Mouse (Mus musculus) hindbrain, embryonic 13.5 days (tissue): ENCODE measurements around the gene Tmigd3. TPM values are rescaled to one million over a fixed set of nuclear protein-coding genes. Genes with fewer than 3 reads are reported as not detected.
"Not testable (repeated sequence)": the region's sequence is repeated elsewhere in the genome, so short reads cannot be mapped to it uniquely, and the experiment has no call there.

Experiments used
- ATAC-seq: fragments of 200-750 bp; cut with Nextera tagmentation; 2 replicates; pipeline ENCODE4 v1.8.0; 2017; ENCODE audit warnings: moderate TSS enrichment; ENCODE audit not compliant: low FRiP score
- H3K27ac ChIP-seq: fragments of 300-500 bp; sonication (generic); 2 replicates; pipeline ENCODE4 v1.5.1; 2015; ENCODE audit warnings: inconsistent platforms, mild to moderate bottlenecking, moderate library complexity
- H3K27me3 ChIP-seq: fragments of 300-500 bp; sonication (generic); 2 replicates; pipeline ENCODE4 v1.6.1; 2015; ENCODE audit warnings: mild to moderate bottlenecking, inconsistent platforms
- H3K36me3 ChIP-seq: fragments of 300-500 bp; sonication (generic); 2 replicates; pipeline ENCODE4 v1.6.1; 2015; ENCODE audit warnings: mild to moderate bottlenecking, inconsistent platforms
- H3K4me1 ChIP-seq: fragments of 300-500 bp; sonication (generic); replicated peaks from 2 replicates; pipeline ENCODE4 v1.6.1; 2015; ENCODE audit warnings: inconsistent platforms
- H3K4me2 ChIP-seq: fragments of 300-500 bp; sonication (generic); 2 replicates; pipeline ENCODE4 v1.6.1; 2015; ENCODE audit warnings: inconsistent platforms, mild to moderate bottlenecking, moderate library complexity
- H3K4me3 ChIP-seq: fragments of 300-500 bp; sonication (generic); 2 replicates; pipeline ENCODE4 v1.5.1; 2015; ENCODE audit warnings: mild to moderate bottlenecking, inconsistent platforms
- H3K9ac ChIP-seq: fragments of 300-500 bp; sonication (generic); 2 replicates; pipeline ENCODE4 v1.6.1; 2015; ENCODE audit warnings: mild to moderate bottlenecking, inconsistent platforms
- H3K9me3 ChIP-seq: fragments of 300-500 bp; sonication (generic); 2 replicates; pipeline ENCODE4 v1.6.1; 2016; ENCODE audit warnings: inconsistent platforms
- WGBS: fragments of 180-500 bp; shearing (Covaris S2); methylation state at CpG from one replicate; pipeline ENCODE4 v1.1.7; 2015; 5-methylcytosine and 5-hydroxymethylcytosine counted together
- polyA plus RNA-seq: library from polyadenylated mRNA; unstranded; fragments of >200 nt; fragmentation: Nextera tagmentation; extraction: Ambion mirVana; gene quantifications from 2 replicates; pipeline ENCODE4 v1.2.1, GENCODE M21; 2015

Tmigd3 gene
- polyA plus RNA-seq, 1 experiment from 2014 or later = not detected

- H3K4me2 ChIP-seq = no peak overlapping the region
- H3K4me1 ChIP-seq = no peaks in the 10 kb centered on the region
- no peaks in the 10 kb centered on the region for H3K9me3 ChIP-seq
- H3K9ac ChIP-seq = no peak overlapping the region
- ATAC-seq = no peak
- 85% methylated on average over 9 of the region's 9 CpGs for WGBS
- no peak overlapping the region for H3K4me3 ChIP-seq
- H3K27me3 ChIP-seq = no peaks in the 10 kb centered on the region
- no peaks in the 10 kb centered on the region for H3K36me3 ChIP-seq
- no peak overlapping the region for H3K27ac ChIP-seq
Measured at GRCm38 (mm10) chr3:105912097-105912880, 41.6 kb downstream of the Tmigd3 start.

GRCm38 (mm10) chr3:105913839-105914681 is 43.4 kb downstream of the Tmigd3 start:
- WGBS = 78% methylated on average over 10 of the region's 10 CpGs
- Histone ChIP-seq H3K27ac (no peak overlapping the region), H3K9ac (no peak overlapping the region), H3K4me1 (no peaks in the 10 kb centered on the region), H3K4me2 (no peak overlapping the region), H3K4me3 (no peak overlapping the region), H3K36me3 (no peaks in the 10 kb centered on the region), H3K27me3 (no peaks in the 10 kb centered on the region), H3K9me3 (no peaks in the 10 kb centered on the region)
- ATAC-seq = no peak

- Histone ChIP-seq H3K9me3 (no peaks in the 10 kb centered on the region), H3K9ac (no peak overlapping the region), H3K4me1 (no peaks in the 10 kb centered on the region), H3K36me3 (no peaks in the 10 kb centered on the region), H3K4me2 (no peak overlapping the region), H3K27ac (no peak overlapping the region), H3K4me3 (no peak overlapping the region), H3K27me3 (no peaks in the 10 kb centered on the region)
- ATAC-seq = no peak
- WGBS = 51% methylated on average over 1 of the region's 1 CpGs
Measured at GRCm38 (mm10) chr3:105915281-105915680, 44.6 kb downstream of the Tmigd3 start.

- not testable (repeated sequence) for H3K36me3 ChIP-seq, H3K27me3 ChIP-seq, H3K4me1 ChIP-seq, H3K27ac ChIP-seq, H3K9ac ChIP-seq, H3K9me3 ChIP-seq, H3K4me2 ChIP-seq, H3K4me3 ChIP-seq, ATAC-seq
Measured at GRCm38 (mm10) chr3:105916455-105916854, 45.8 kb downstream of the Tmigd3 start.

- H3K4me3 ChIP-seq = no peak overlapping the region
- no peaks in the 10 kb centered on the region for H3K9me3 ChIP-seq
- no peaks in the 10 kb centered on the region for H3K4me1 ChIP-seq
- no peak overlapping the region for H3K9ac ChIP-seq
- ATAC-seq = no peak
- no peak overlapping the region for H3K4me2 ChIP-seq
- no peaks in the 10 kb centered on the region for H3K36me3 ChIP-seq
- no peak overlapping the region for H3K27ac ChIP-seq
- no peaks in the 10 kb centered on the region for H3K27me3 ChIP-seq
- 69% methylated on average over 10 of the region's 10 CpGs for WGBS
Measured at GRCm38 (mm10) chr3:105917656-105918354, 47.1 kb downstream of the Tmigd3 start.

- ATAC-seq = no peak
- no peaks in the 10 kb centered on the region for H3K27me3 ChIP-seq
- H3K9ac ChIP-seq = no peak overlapping the region
- H3K27ac ChIP-seq = no peak overlapping the region
- no peak overlapping the region for H3K4me3 ChIP-seq
- H3K4me2 ChIP-seq = no peak overlapping the region
- no peaks in the 10 kb centered on the region for H3K36me3 ChIP-seq
- H3K9me3 ChIP-seq = no peaks in the 10 kb centered on the region
- no peaks in the 10 kb centered on the region for H3K4me1 ChIP-seq
- 79% methylated on average over 3 of the region's 3 CpGs for WGBS
Measured at GRCm38 (mm10) chr3:105918355-105918745, 47.6 kb downstream of the Tmigd3 start.

- not testable (repeated sequence) for H3K9ac ChIP-seq, ATAC-seq, H3K36me3 ChIP-seq, H3K27me3 ChIP-seq, H3K4me2 ChIP-seq, H3K4me1 ChIP-seq, H3K4me3 ChIP-seq, H3K9me3 ChIP-seq, H3K27ac ChIP-seq
Measured at GRCm38 (mm10) chr3:105920743-105921142, 50.0 kb downstream of the Tmigd3 start.

GRCm38 (mm10) chr3:105921959-105922358 is 51.3 kb downstream of the Tmigd3 start:
- H3K4me2 ChIP-seq = no peak overlapping the region
- H3K27ac ChIP-seq = no peak overlapping the region
- H3K9ac ChIP-seq = no peak overlapping the region
- WGBS = 86% methylated on average over 2 of the region's 2 CpGs
- no peaks in the 10 kb centered on the region for H3K9me3 ChIP-seq
- H3K4me3 ChIP-seq = no peak overlapping the region
- H3K4me1 ChIP-seq = no peaks in the 10 kb centered on the region
- H3K27me3 ChIP-seq = no peaks in the 10 kb centered on the region
- H3K36me3 ChIP-seq = no peaks in the 10 kb centered on the region
- no peak for ATAC-seq

GRCm38 (mm10) chr3:105924616-105925015 is 53.9 kb downstream of the Tmigd3 start:
- ATAC-seq = no peak
- no peaks in the 10 kb centered on the region for H3K9me3 ChIP-seq
- H3K9ac ChIP-seq = no peak overlapping the region
- no peaks in the 10 kb centered on the region for H3K4me1 ChIP-seq
- 90% methylated on average over 9 of the region's 9 CpGs for WGBS
- H3K4me2 ChIP-seq = no peak overlapping the region
- H3K27me3 ChIP-seq = no peaks in the 10 kb centered on the region
- H3K36me3 ChIP-seq = no peaks in the 10 kb centered on the region
- no peak overlapping the region for H3K4me3 ChIP-seq
- no peak overlapping the region for H3K27ac ChIP-seq

- Histone ChIP-seq H3K4me2 (no peak overlapping the region), H3K27ac (no peak overlapping the region), H3K4me1 (no peaks in the 10 kb centered on the region), H3K4me3 (no peak overlapping the region), H3K27me3 (no peaks in the 10 kb centered on the region), H3K9me3 (no peaks in the 10 kb centered on the region), H3K9ac (no peak overlapping the region), H3K36me3 (no peaks in the 10 kb centered on the region)
- ATAC-seq = no peak
- 77% methylated on average over 7 of the region's 7 CpGs for WGBS
Measured at GRCm38 (mm10) chr3:105927561-105928194, 57.0 kb downstream of the Tmigd3 start.

- ATAC-seq = no peak
- H3K4me1 ChIP-seq = no peaks in the 10 kb centered on the region
- no peak overlapping the region for H3K27ac ChIP-seq
- H3K27me3 ChIP-seq = no peaks in the 10 kb centered on the region
- no peak overlapping the region for H3K9ac ChIP-seq
- no peaks in the 10 kb centered on the region for H3K36me3 ChIP-seq
- no peaks in the 10 kb centered on the region for H3K9me3 ChIP-seq
- H3K4me3 ChIP-seq = no peak overlapping the region
- no peak overlapping the region for H3K4me2 ChIP-seq
- WGBS = 86% methylated on average over 3 of the region's 3 CpGs
Measured at GRCm38 (mm10) chr3:105928195-105928569, 57.5 kb downstream of the Tmigd3 start.

- Histone ChIP-seq H3K36me3 (no peaks in the 10 kb centered on the region), H3K27ac (no peak overlapping the region), H3K9ac (no peak overlapping the region), H3K4me2 (no peak overlapping the region), H3K4me3 (no peak overlapping the region), H3K27me3 (no peaks in the 10 kb centered on the region), H3K9me3 (no peaks in the 10 kb centered on the region), H3K4me1 (no peaks in the 10 kb centered on the region)
- no peak for ATAC-seq
- 92% methylated on average over 6 of the region's 6 CpGs for WGBS
Measured at GRCm38 (mm10) chr3:105928781-105929180, 58.1 kb downstream of the Tmigd3 start.
